8 mouse cellular contexts compared by ENCODE assay signal in genomic region chr4:131364671-131365252, GRCm38 (mm10).
DNase-seq lines count a peak whose midpoint lies in the region.

No protein-coding gene starts in this region.

- DNase-seq in heart, adult 18-20 months, result peak; percentile 36 to 69
- no peak for DNase-seq in heart, postnatal 25 days (ENCODE audit: low spot score)
- DNase-seq in urinary bladder, postnatal 14 days (ENCODE audit: low spot score), result peak; percentile 44
- no peak for DNase-seq in urinary bladder, adult 2 months (ENCODE audit: low spot score)
- peak; percentile 65 to 77 for DNase-seq in cerebellum, postnatal 14 days
- peak; percentile 69 for DNase-seq in kidney, postnatal 10 days
- DNase-seq in retina, postnatal 7 days (ENCODE audit: low read depth, low spot score), result peak; percentile 34
- no peak for DNase-seq in layer of hippocampus, adult 9-11 months

- intact Hi-C loops in heart, postnatal 25 days (cut with DNase I), result loop anchor here (1.0 to 5.0 kb wide), 2 partner anchors 111 to 402 kb away; no protein-coding TSS in a partner anchor

Comparison
In these comparisons a context has a peak if more than half of its experiments do, and no peak if none do; other contexts are left out.
1. DNase-seq: peak in heart, adult 18-20 months (2 of 2), urinary bladder, postnatal 14 days (single experiment), cerebellum, postnatal 14 days (2 of 2), kidney, postnatal 10 days (single experiment) and retina, postnatal 7 days (single experiment); none in heart, postnatal 25 days (single experiment), urinary bladder, adult 2 months (single experiment) and layer of hippocampus, adult 9-11 months (single experiment).